Mouse (Mus musculus): ENCODE measurements around the gene Smbd1. TPM values are rescaled to one million over a fixed set of nuclear protein-coding genes. Genes with fewer than 3 reads are reported as not detected.

The Smbd1 gene
- total and polyA plus RNA-seq, 3 experiments: not detected

DNA sequence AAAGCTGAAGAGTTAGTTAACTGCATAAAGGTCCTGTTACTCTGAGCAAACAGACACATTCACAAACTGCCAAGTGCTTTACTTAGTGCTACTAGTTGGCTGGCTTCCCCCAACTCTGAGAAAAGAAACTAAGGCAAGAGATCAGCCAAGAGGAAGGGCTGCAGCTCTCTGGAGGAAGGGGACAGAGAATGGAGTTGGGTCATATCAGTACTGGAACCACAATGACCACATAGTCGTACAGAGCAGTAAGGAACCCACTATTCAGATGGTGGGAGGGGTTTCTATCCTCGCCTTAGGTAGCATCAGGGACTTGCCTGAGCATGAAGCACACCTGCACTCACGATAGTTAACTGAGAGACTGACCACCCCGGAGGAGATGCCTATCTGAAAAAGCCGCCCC lies 12.6 kb upstream of the Smbd1 start (continued):
- TF ChIP-seq TCF12 (IDR thresholded peaks at IDR 0.05; ENCODE audit: low read depth, low read length) (peak; percentile 69), E2F4 (IDR thresholded peaks at IDR 0.05; ENCODE audit: insufficient replicate concordance, low read depth, low read length) (no peak), UBTF (IDR thresholded peaks at IDR 0.05; ENCODE audit: low read depth, low read length) (no peak), BHLHE40 (IDR thresholded peaks at IDR 0.05; ENCODE audit: low read depth, low read length) (peak; percentile 25), IRF4 (IDR thresholded peaks at IDR 0.05; ENCODE audit: low read depth, low read length) (peak; percentile 97)

DNA sequence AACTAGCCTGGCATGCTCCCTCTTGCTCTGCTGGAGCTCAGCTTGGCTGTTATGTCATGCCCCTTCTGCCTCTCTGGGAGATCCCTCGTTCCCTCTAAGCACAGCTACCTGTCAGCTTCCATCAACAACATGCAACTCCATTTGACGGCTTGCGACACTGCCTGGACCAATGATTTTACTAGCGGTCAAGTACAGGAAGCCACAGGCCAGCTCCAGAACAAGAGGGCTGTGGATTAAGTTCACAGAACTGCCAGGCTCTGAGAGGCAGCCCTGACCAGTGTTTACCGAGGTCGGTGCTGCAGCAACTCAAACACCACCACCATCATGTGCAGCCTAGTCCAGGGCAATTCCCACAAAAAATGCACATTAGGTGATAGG lies 12.2 kb upstream of the Smbd1 start:
- Histone ChIP-seq H3K9me3 (replicated peaks; ENCODE audit: low read length) (no peaks in the 10 kb centered on the region), H3K4me2 (ENCODE audit: insufficient read depth, low read depth, poor library complexity, severe bottlenecking) (no peak overlapping the region), H3K9ac (ENCODE audit: insufficient read depth, low read depth) (no peak overlapping the region), H3K27ac (ENCODE audit: insufficient read depth, low read depth) (no peak overlapping the region), H3K4me3 (replicated peaks in 1 of 3; ENCODE audit: low read depth in 2 of 3, low read length in 2 of 3, poor library complexity in 1 of 3) (no peak overlapping the region), H3K27me3 (replicated peaks) (no peaks in the 10 kb centered on the region), H3K36me3 (replicated peaks in 1 of 2; ENCODE audit: control insufficient read depth in 1 of 2, insufficient read depth in 1 of 2, low read length in 1 of 2) (peaks cover 31 to 65% of the 10 kb centered on the region in 2 experiments), H3K79me2 (replicated peaks; ENCODE audit: control insufficient read depth, extremely low read depth, insufficient read depth, poor library complexity, severe bottlenecking) (no peaks in the 10 kb centered on the region), H3K4me1 (ENCODE audit: control insufficient read depth in 1 of 2, insufficient read depth in 2 of 2) (peaks cover 16 to 26% of the 10 kb centered on the region in 2 experiments)
- dilution Hi-C loops (cut with MboI; ENCODE audit: extremely low pct_ligation_motif_present, extremely low pct_unique_long_range_greater_than_20kb, low sequenced_read_pairs) (no loop called here), in situ Hi-C loops (cut with MboI; ENCODE audit: low pct_ligation_motif_present, low pct_unique_long_range_greater_than_20kb, low sequenced_read_pairs) (no loop called here)
- TF ChIP-seq JUND (conservative IDR thresholded peaks at IDR 0.05; ENCODE audit: low read depth, low read length) (no peak), TBP (conservative IDR thresholded peaks at IDR 0.05; ENCODE audit: low read depth, low read length) (no peak), NELFE (IDR thresholded peaks at IDR 0.05; ENCODE audit: low read depth, low read length) (no peak), PAX5 (IDR thresholded peaks at IDR 0.05; ENCODE audit: low read length) (no peak), E2F4 (IDR thresholded peaks at IDR 0.05; ENCODE audit: insufficient replicate concordance, low read depth, low read length) (no peak), CHD2 (IDR thresholded peaks at IDR 0.05; ENCODE audit: low read length) (no peak), CTCF (conservative IDR thresholded peaks at IDR 0.05 in 1 of 2, IDR thresholded peaks at IDR 0.05 in 1 of 2; ENCODE audit: low read depth in 2 of 2, low read length in 2 of 2) (no peak), USF1 (IDR thresholded peaks at IDR 0.05; ENCODE audit: low read depth, low read length) (no peak), ZMIZ1 (IDR thresholded peaks at IDR 0.05; ENCODE audit: low read depth, low read length) (no peak), BHLHE40 (IDR thresholded peaks at IDR 0.05; ENCODE audit: low read depth, low read length) (no peak), RAD21 (IDR thresholded peaks at IDR 0.05; ENCODE audit: low read depth, low read length) (no peak), IRF4 (IDR thresholded peaks at IDR 0.05; ENCODE audit: low read depth, low read length) (no peak)
- no peak for DNase-seq (ENCODE audit: extremely low read depth)

DNA sequence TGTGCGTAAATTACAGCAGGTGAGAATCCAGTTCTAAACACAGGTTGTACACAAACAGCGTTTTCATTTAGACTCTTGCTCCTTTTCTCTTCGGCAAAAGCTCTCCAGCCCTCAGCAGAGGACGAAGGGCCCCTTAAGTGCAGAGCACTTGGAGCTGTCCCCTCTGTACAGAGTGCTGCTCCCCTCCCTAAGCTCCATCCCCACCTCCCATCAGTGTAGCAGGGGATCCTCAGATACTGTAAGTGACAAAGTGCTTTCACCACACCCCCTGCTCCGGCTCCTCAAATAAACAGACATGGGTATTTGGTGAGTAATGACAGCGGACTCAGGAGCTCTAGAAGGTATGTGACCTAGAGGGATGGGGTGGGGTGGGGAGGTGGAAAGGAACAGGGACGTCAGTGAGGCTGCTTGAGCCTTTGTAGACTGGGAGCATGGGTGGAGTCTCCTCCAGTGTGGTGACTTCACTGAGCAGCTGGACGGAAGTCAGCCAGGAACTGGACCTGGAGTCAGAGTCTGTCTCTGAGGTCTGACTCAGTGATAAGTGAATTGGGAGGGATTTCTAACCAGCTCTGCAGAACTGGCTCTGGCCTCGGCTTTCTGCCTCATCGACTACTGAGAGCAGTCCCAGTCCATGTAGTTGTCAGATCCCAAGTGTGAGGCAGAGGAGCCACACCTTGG lies 11.6 kb upstream of the Smbd1 start:
- peaks cover 28 to 60% of the 10 kb centered on the region in 2 experiments for H3K36me3 ChIP-seq (replicated peaks in 1 of 2; ENCODE audit: control insufficient read depth in 1 of 2, insufficient read depth in 1 of 2, low read length in 1 of 2)
- in situ Hi-C loops (cut with MboI; ENCODE audit: low pct_ligation_motif_present, low pct_unique_long_range_greater_than_20kb, low sequenced_read_pairs): no loop called here
- TF ChIP-seq ZNF384 (IDR thresholded peaks at IDR 0.05; ENCODE audit: low read depth, low read length): no peak
- TF ChIP-seq USF2 (conservative IDR thresholded peaks at IDR 0.05; ENCODE audit: low read depth, low read length): no peak
- no peak for TF ChIP-seq USF1 (IDR thresholded peaks at IDR 0.05; ENCODE audit: low read depth, low read length)
- TF ChIP-seq MYC (IDR thresholded peaks at IDR 0.05; ENCODE audit: low read depth, low read length): no peak
- no peak for TF ChIP-seq IRF4 (IDR thresholded peaks at IDR 0.05; ENCODE audit: low read depth, low read length)
- no peak for TF ChIP-seq UBTF (IDR thresholded peaks at IDR 0.05; ENCODE audit: low read depth, low read length)
- no peak for TF ChIP-seq CHD2 (IDR thresholded peaks at IDR 0.05; ENCODE audit: low read length)
- TF ChIP-seq MAZ (IDR thresholded peaks at IDR 0.05; ENCODE audit: low read depth, low read length): no peak
- no peak for TF ChIP-seq SMC3 (IDR thresholded peaks at IDR 0.05; ENCODE audit: low read depth, low read length)
- TF ChIP-seq RAD21 (IDR thresholded peaks at IDR 0.05; ENCODE audit: low read depth, low read length): no peak
- no peak for TF ChIP-seq MXI1 (IDR thresholded peaks at IDR 0.05; ENCODE audit: low read depth, low read length)
- TF ChIP-seq GABPA (IDR thresholded peaks at IDR 0.05; ENCODE audit: insufficient replicate concordance, low read depth, low read length): no peak
- TF ChIP-seq MEF2A (IDR thresholded peaks at IDR 0.05; ENCODE audit: borderline replicate concordance, low read depth, low read length): no peak
- TF ChIP-seq MAX (IDR thresholded peaks at IDR 0.05; ENCODE audit: low read length): no peak
- TF ChIP-seq NELFE (IDR thresholded peaks at IDR 0.05; ENCODE audit: low read depth, low read length): no peak
- TF ChIP-seq ETS1 (conservative IDR thresholded peaks at IDR 0.05; ENCODE audit: low read depth, low read length): no peak
- no peak for TF ChIP-seq JUN (IDR thresholded peaks at IDR 0.05; ENCODE audit: insufficient read depth, low read depth, low read length)
- no peaks in the 10 kb centered on the region for H3K9me3 ChIP-seq (replicated peaks; ENCODE audit: low read length)
- no peak overlapping the region for H3K4me3 ChIP-seq (replicated peaks in 1 of 3; ENCODE audit: low read depth in 2 of 3, low read length in 2 of 3, poor library complexity in 1 of 3)
- dilution Hi-C loops (cut with MboI; ENCODE audit: extremely low pct_ligation_motif_present, extremely low pct_unique_long_range_greater_than_20kb, low sequenced_read_pairs): no loop called here
- no peaks in the 10 kb centered on the region for H3K79me2 ChIP-seq (replicated peaks; ENCODE audit: control insufficient read depth, extremely low read depth, insufficient read depth, poor library complexity, severe bottlenecking)
- no peak overlapping the region for H3K27ac ChIP-seq (ENCODE audit: insufficient read depth, low read depth)
- no peak overlapping the region for H3K9ac ChIP-seq (ENCODE audit: insufficient read depth, low read depth)
- peaks cover 16 to 26% of the 10 kb centered on the region in 2 experiments for H3K4me1 ChIP-seq (ENCODE audit: control insufficient read depth in 1 of 2, insufficient read depth in 2 of 2)
- H3K27me3 ChIP-seq (replicated peaks): no peaks in the 10 kb centered on the region
- no peak overlapping the region for H3K4me2 ChIP-seq (ENCODE audit: insufficient read depth, low read depth, poor library complexity, severe bottlenecking)
- no peak for DNase-seq (ENCODE audit: extremely low read depth)
